Mouse (Mus musculus): ENCODE data around the gene Prkaa1. TPM values are rescaled to one million over a fixed set of nuclear protein-coding genes. Genes with fewer than 3 reads are reported as not detected.

Prkaa1 gene
- polyA plus RNA-seq, 1 experiment from 2014 or later = 19.9 TPM

- Histone ChIP-seq H3K27ac (no peak overlapping the region), H3K9ac (ENCODE audit: low read depth, low read length) (no peak overlapping the region), H3K9me3 (replicated peaks; ENCODE audit: low read length) (no peaks in the 10 kb centered on the region), H3K36me3 (ENCODE audit: insufficient read depth, low read length) (no peaks in the 10 kb centered on the region), H3K4me2 (ENCODE audit: low read length) (no peak overlapping the region), H3K27me3 (ENCODE audit: insufficient read depth, low read length) (no peaks in the 10 kb centered on the region), H3K4me3 (replicated peaks; ENCODE audit: low read depth, low read length) (no peak overlapping the region), H3K4me1 (replicated peaks; ENCODE audit: insufficient read depth, low read length) (peaks cover 3% of the 10 kb centered on the region; the same call in 1 of the 2 replicates)
- 58% methylated on average over 5 of the region's 5 CpGs for WGBS
- DNase-seq (ENCODE audit: low spot score) (no peak), ATAC-seq (replicated peaks; ENCODE audit: low FRiP score, low read depth) (no peak)
- TF ChIP-seq CTCF (IDR thresholded peaks at IDR 0.05; ENCODE audit: low read depth) = no peak
Observed at GRCm38 (mm10) chr15:5155093-5155492, 11.4 kb downstream of the Prkaa1 start.

DNA sequence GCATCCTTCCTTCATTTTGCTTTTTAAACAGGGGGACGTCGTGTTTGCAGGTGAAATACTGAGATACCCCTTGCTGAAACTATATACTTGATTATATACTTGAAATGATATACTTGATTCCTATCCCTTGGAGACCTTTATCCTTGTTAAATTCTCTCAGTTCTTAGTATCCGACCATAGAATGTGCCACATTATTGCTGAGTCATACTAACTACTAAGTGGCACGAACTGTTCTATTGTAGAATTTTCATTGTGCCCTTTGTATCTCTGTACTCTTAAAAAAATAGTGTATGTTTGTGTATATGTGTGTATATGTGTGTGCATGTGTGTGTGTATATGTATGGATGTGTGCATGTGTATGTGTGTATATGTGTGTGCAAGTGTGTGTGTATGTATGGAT, 12.7 kb downstream of the Prkaa1 start:
- Histone ChIP-seq H3K4me2 (ENCODE audit: low read length) (no peak overlapping the region), H3K9me3 (replicated peaks; ENCODE audit: low read length) (no peaks in the 10 kb centered on the region), H3K27ac (no peak overlapping the region), H3K36me3 (ENCODE audit: insufficient read depth, low read length) (no peaks in the 10 kb centered on the region), H3K27me3 (ENCODE audit: insufficient read depth, low read length) (no peaks in the 10 kb centered on the region), H3K9ac (ENCODE audit: low read depth, low read length) (no peak overlapping the region), H3K4me3 (replicated peaks; ENCODE audit: low read depth, low read length) (no peak overlapping the region), H3K4me1 (replicated peaks; ENCODE audit: insufficient read depth, low read length) (peaks cover 3% of the 10 kb centered on the region; the same call in 1 of the 2 replicates)
- DNase-seq (ENCODE audit: low spot score) (no peak), ATAC-seq (replicated peaks; ENCODE audit: low FRiP score, low read depth) (no peak)
- 82% methylated on average over 4 of the region's 4 CpGs for WGBS
- TF ChIP-seq CTCF (IDR thresholded peaks at IDR 0.05; ENCODE audit: low read depth) = no peak

DNA sequence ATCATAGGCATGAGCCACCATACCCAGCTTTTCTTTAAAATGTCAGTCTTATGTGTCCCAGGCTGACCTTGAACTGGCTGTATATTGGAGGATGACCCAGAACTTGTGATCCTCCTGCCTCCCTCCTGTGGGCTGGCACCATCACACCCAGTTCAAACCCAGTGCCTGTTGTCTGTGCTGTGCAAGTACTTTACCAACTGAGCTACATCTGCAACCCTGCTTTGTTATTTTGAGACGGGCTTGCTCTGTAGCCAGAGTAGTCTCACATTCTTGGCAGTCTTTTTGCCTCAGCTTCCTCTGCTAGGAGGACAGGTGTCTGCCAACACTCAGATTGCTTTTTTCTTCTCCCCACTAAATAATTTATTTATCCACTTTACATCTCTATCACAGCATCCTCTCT, 13.7 kb downstream of the Prkaa1 start:
- Histone ChIP-seq H3K9me3 (replicated peaks; ENCODE audit: low read length) (no peaks in the 10 kb centered on the region), H3K27me3 (ENCODE audit: insufficient read depth, low read length) (no peaks in the 10 kb centered on the region), H3K4me2 (ENCODE audit: low read length) (no peak overlapping the region), H3K4me3 (replicated peaks; ENCODE audit: low read depth, low read length) (no peak overlapping the region), H3K4me1 (replicated peaks; ENCODE audit: insufficient read depth, low read length) (peaks cover 3% of the 10 kb centered on the region; the same call in 1 of the 2 replicates), H3K9ac (ENCODE audit: low read depth, low read length) (no peak overlapping the region), H3K27ac (no peak overlapping the region), H3K36me3 (ENCODE audit: insufficient read depth, low read length) (no peaks in the 10 kb centered on the region)
- TF ChIP-seq CTCF (IDR thresholded peaks at IDR 0.05; ENCODE audit: low read depth) = no peak
- DNase-seq (ENCODE audit: low spot score) (no peak), ATAC-seq (replicated peaks; ENCODE audit: low FRiP score, low read depth) (no peak)
- WGBS = 88% methylated on average over 1 of the region's 1 CpGs

- TF ChIP-seq CTCF (IDR thresholded peaks at IDR 0.05; ENCODE audit: low read depth) = no peak
- Histone ChIP-seq H3K4me1 (replicated peaks; ENCODE audit: insufficient read depth, low read length) (peaks cover 3% of the 10 kb centered on the region; the same call in 1 of the 2 replicates), H3K27ac (no peak overlapping the region), H3K4me3 (replicated peaks; ENCODE audit: low read depth, low read length) (no peak overlapping the region), H3K36me3 (ENCODE audit: insufficient read depth, low read length) (peaks cover 5% of the 10 kb centered on the region; the same call in 1 of the 2 replicates), H3K27me3 (ENCODE audit: insufficient read depth, low read length) (no peaks in the 10 kb centered on the region), H3K9ac (ENCODE audit: low read depth, low read length) (no peak overlapping the region), H3K9me3 (replicated peaks; ENCODE audit: low read length) (no peaks in the 10 kb centered on the region), H3K4me2 (ENCODE audit: low read length) (no peak overlapping the region)
- no peak for DNase-seq (ENCODE audit: low spot score)
- no peak for ATAC-seq (replicated peaks; ENCODE audit: low FRiP score, low read depth)
- WGBS = 52% methylated on average over 6 of the region's 6 CpGs
Observed at GRCm38 (mm10) chr15:5158827-5159226, 15.2 kb downstream of the Prkaa1 start.

DNA sequence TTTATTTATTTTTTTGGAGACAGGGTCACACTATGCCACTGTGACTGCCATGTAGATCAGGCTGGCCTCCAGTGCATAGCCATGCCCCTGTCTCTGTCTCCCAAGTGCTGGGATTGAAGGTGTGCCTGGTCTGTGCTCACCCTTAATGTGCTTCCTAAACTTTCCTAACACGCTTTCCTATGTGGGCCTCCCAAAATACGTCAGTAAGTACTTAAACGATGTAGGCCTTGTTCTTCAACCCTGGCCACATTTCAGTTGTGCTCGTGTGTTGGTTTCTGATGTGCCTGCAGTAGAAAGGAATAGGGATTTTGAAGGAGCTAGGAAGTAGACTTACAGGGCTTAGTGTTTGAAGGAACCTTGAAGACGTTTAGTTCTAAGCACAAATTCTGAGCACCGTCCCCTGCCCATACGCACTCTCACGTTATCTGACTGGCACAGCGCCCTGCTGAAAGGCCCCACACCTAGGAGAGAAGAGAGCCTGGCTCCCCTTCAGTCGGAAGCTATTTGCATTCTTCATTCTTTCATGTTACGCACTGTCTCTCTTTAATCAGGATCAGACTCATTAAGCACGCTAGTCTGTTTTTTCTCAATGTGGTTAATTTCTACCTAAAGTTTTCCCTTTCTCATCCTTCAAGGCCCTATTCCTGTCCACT, 21.6 kb downstream of the Prkaa1 start:
- TF ChIP-seq CTCF (IDR thresholded peaks at IDR 0.05; ENCODE audit: low read depth) = no peak
- Histone ChIP-seq H3K4me1 (replicated peaks; ENCODE audit: insufficient read depth, low read length) (no peaks in the 10 kb centered on the region), H3K27me3 (ENCODE audit: insufficient read depth, low read length) (no peaks in the 10 kb centered on the region), H3K4me2 (ENCODE audit: low read length) (no peak overlapping the region), H3K27ac (no peak overlapping the region), H3K9ac (ENCODE audit: low read depth, low read length) (no peak overlapping the region), H3K36me3 (ENCODE audit: insufficient read depth, low read length) (peaks cover 23% of the 10 kb centered on the region; the same call in 1 of the 2 replicates), H3K4me3 (replicated peaks; ENCODE audit: low read depth, low read length) (no peak overlapping the region), H3K9me3 (replicated peaks; ENCODE audit: low read length) (no peaks in the 10 kb centered on the region)
- DNase-seq (ENCODE audit: low spot score) = no peak
- 79% methylated on average over 12 of the region's 12 CpGs for WGBS
- no peak for ATAC-seq (replicated peaks; ENCODE audit: low FRiP score, low read depth)

DNA sequence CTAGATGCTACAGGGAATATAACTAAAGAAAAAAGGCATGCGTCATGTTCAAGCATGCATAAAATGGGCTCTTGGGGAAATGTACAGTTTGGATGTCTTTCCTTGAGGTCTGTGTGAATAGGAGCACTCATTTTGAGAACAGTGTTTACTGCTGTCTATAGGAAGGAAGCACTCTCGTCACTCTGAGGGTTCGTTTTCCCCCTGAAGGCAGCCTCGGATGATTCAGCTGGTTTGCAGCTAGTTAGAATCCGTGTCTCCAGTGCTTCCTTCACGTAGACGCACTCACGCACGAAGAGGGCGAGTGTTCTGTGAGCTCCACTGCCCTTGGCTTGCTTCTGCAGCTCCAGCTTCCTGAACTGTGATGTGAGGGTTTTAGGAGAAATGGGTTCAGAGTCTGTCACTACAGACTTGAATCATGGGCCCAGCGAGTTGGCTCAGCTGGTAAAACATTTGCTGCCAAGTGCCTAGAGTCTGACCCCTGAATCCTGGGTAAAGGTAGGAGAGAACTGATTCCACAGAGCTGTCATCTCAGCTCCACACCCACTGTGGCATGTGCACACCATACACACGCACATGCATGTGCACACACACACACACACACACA, 29.7 kb downstream of the Prkaa1 start:
- TF ChIP-seq CTCF (IDR thresholded peaks at IDR 0.05; ENCODE audit: low read depth) = no peak
- no peak overlapping the region for H3K4me2 ChIP-seq (ENCODE audit: low read length)
- H3K4me3 ChIP-seq (replicated peaks; ENCODE audit: low read depth, low read length) = no peak overlapping the region
- WGBS = 89% methylated on average over 12 of the region's 12 CpGs
- H3K9me3 ChIP-seq (replicated peaks; ENCODE audit: low read length) = no peaks in the 10 kb centered on the region
- H3K36me3 ChIP-seq (ENCODE audit: insufficient read depth, low read length) = peaks cover 46% of the 10 kb centered on the region
- H3K9ac ChIP-seq (ENCODE audit: low read depth, low read length) = no peak overlapping the region
- H3K27me3 ChIP-seq (ENCODE audit: insufficient read depth, low read length) = no peaks in the 10 kb centered on the region
- ATAC-seq (replicated peaks; ENCODE audit: low FRiP score, low read depth) (no peak), DNase-seq (ENCODE audit: low spot score) (no peak)
- H3K27ac ChIP-seq = no peak overlapping the region
- H3K4me1 ChIP-seq (replicated peaks; ENCODE audit: insufficient read depth, low read length) = no peaks in the 10 kb centered on the region

All from kidney, postnatal 0 days (tissue).